Mouse (Mus musculus): Measurements from ENCODE around the gene Astn2. TPM values are rescaled to one million over a fixed set of nuclear protein-coding genes. Genes with fewer than 3 reads are reported as not detected.

The Astn2 gene
- polyA plus RNA-seq, 1 experiment = not detected

GRCm38 (mm10) chr4:66215170-66215618, 189.2 kb downstream of the Astn2 start:
- no peaks in the 10 kb centered on the region for H3K79me3 ChIP-seq (ENCODE audit: low read depth)
- H3K27me3 ChIP-seq (ENCODE audit: control insufficient read depth, insufficient read depth, insufficient read length) = no peaks in the 10 kb centered on the region
- H3K79me2 ChIP-seq (ENCODE audit: control insufficient read depth, insufficient read depth) = no peaks in the 10 kb centered on the region
- no peak overlapping the region for H3ac ChIP-seq (ENCODE audit: control insufficient read depth, insufficient read length, low read depth)
- no peak for TF ChIP-seq CEBPB (IDR thresholded peaks at IDR 0.05; ENCODE audit: low read depth)
- TF ChIP-seq MAX (IDR thresholded peaks at IDR 0.05) = no peak
- no peak for TF ChIP-seq FOSL1 (IDR thresholded peaks at IDR 0.05; ENCODE audit: insufficient read depth, low read length, poor library complexity, severe bottlenecking)
- no peaks in the 10 kb centered on the region for H3K36me3 ChIP-seq (ENCODE audit: control insufficient read depth, insufficient read depth)
- H3K4me3 ChIP-seq (ENCODE audit: insufficient read depth, poor library complexity, severe bottlenecking) = no peak overlapping the region

GRCm38 (mm10) chr4:66189636-66190035, 214.8 kb downstream of the Astn2 start:
- H3K36me3 ChIP-seq (ENCODE audit: control insufficient read depth, insufficient read depth) = no peaks in the 10 kb centered on the region
- no peak overlapping the region for H3ac ChIP-seq (ENCODE audit: control insufficient read depth, insufficient read length, low read depth)
- TF ChIP-seq MAX (IDR thresholded peaks at IDR 0.05) = no peak
- no peak for TF ChIP-seq MYOG (IDR thresholded peaks at IDR 0.05; ENCODE audit: control insufficient read depth, extremely low read depth, insufficient read length)
- TF ChIP-seq CTCF (IDR thresholded peaks at IDR 0.05; ENCODE audit: control insufficient read depth, insufficient read depth, insufficient read length) = no peak
- TF ChIP-seq MYOD1 (IDR thresholded peaks at IDR 0.05; ENCODE audit: control insufficient read depth, insufficient read length, low read depth) = no peak
- no peak for TF ChIP-seq CEBPB (IDR thresholded peaks at IDR 0.05; ENCODE audit: low read depth)
- H3K27me3 ChIP-seq (ENCODE audit: control insufficient read depth, insufficient read depth, insufficient read length) = no peaks in the 10 kb centered on the region
- no peak overlapping the region for H3K4me3 ChIP-seq (ENCODE audit: insufficient read depth, poor library complexity, severe bottlenecking)
- H3K79me2 ChIP-seq (ENCODE audit: control insufficient read depth, insufficient read depth) = no peaks in the 10 kb centered on the region
- no peaks in the 10 kb centered on the region for H3K79me3 ChIP-seq (ENCODE audit: low read depth)

- H3K79me3 ChIP-seq (ENCODE audit: low read depth) = no peaks in the 10 kb centered on the region
- no peak for TF ChIP-seq MYOG (IDR thresholded peaks at IDR 0.05; ENCODE audit: control insufficient read depth, extremely low read depth, insufficient read length)
- TF ChIP-seq FOSL1 (IDR thresholded peaks at IDR 0.05; ENCODE audit: insufficient read depth, low read length, poor library complexity, severe bottlenecking) = no peak
- TF ChIP-seq MYOD1 (IDR thresholded peaks at IDR 0.05; ENCODE audit: control insufficient read depth, insufficient read length, low read depth) = no peak
- TF ChIP-seq CTCF (IDR thresholded peaks at IDR 0.05; ENCODE audit: control insufficient read depth, insufficient read depth, insufficient read length) = no peak
- TF ChIP-seq CEBPB (IDR thresholded peaks at IDR 0.05; ENCODE audit: low read depth) = no peak
- H3K4me3 ChIP-seq (ENCODE audit: insufficient read depth, poor library complexity, severe bottlenecking) = no peak overlapping the region
- no peaks in the 10 kb centered on the region for H3K79me2 ChIP-seq (ENCODE audit: control insufficient read depth, insufficient read depth)
- no peak overlapping the region for H3ac ChIP-seq (ENCODE audit: control insufficient read depth, insufficient read length, low read depth)
- no peaks in the 10 kb centered on the region for H3K36me3 ChIP-seq (ENCODE audit: control insufficient read depth, insufficient read depth)
- no peaks in the 10 kb centered on the region for H3K27me3 ChIP-seq (ENCODE audit: control insufficient read depth, insufficient read depth, insufficient read length)
Measured at GRCm38 (mm10) chr4:66175887-66176533, 228.4 kb downstream of the Astn2 start.

GRCm38 (mm10) chr4:66171583-66171982, 232.8 kb downstream of the Astn2 start:
- Histone ChIP-seq H3K27me3 (ENCODE audit: control insufficient read depth, insufficient read depth, insufficient read length) (no peaks in the 10 kb centered on the region), H3ac (ENCODE audit: control insufficient read depth, insufficient read length, low read depth) (no peak overlapping the region), H3K79me3 (ENCODE audit: low read depth) (no peaks in the 10 kb centered on the region), H3K36me3 (ENCODE audit: control insufficient read depth, insufficient read depth) (no peaks in the 10 kb centered on the region), H3K79me2 (ENCODE audit: control insufficient read depth, insufficient read depth) (no peaks in the 10 kb centered on the region), H3K4me3 (ENCODE audit: insufficient read depth, poor library complexity, severe bottlenecking) (no peak overlapping the region)
- no peak for TF ChIP-seq MYOD1 (IDR thresholded peaks at IDR 0.05; ENCODE audit: control insufficient read depth, insufficient read length, low read depth)
- no peak for TF ChIP-seq USF1 (IDR thresholded peaks at IDR 0.05; ENCODE audit: low read depth)
- no peak for TF ChIP-seq FOSL1 (IDR thresholded peaks at IDR 0.05; ENCODE audit: insufficient read depth, low read length, poor library complexity, severe bottlenecking)

- Histone ChIP-seq H3K4me3 (ENCODE audit: insufficient read depth, poor library complexity, severe bottlenecking) (no peak overlapping the region), H3K79me3 (ENCODE audit: low read depth) (no peaks in the 10 kb centered on the region), H3K27me3 (ENCODE audit: control insufficient read depth, insufficient read depth, insufficient read length) (no peaks in the 10 kb centered on the region), H3ac (ENCODE audit: control insufficient read depth, insufficient read length, low read depth) (no peak overlapping the region), H3K79me2 (ENCODE audit: control insufficient read depth, insufficient read depth) (no peaks in the 10 kb centered on the region), H3K36me3 (ENCODE audit: control insufficient read depth, insufficient read depth) (no peaks in the 10 kb centered on the region)
- no peak for TF ChIP-seq CEBPB (IDR thresholded peaks at IDR 0.05; ENCODE audit: low read depth)
- TF ChIP-seq MAX (IDR thresholded peaks at IDR 0.05) = no peak
- TF ChIP-seq MYOG (IDR thresholded peaks at IDR 0.05; ENCODE audit: control insufficient read depth, extremely low read depth, insufficient read length) = no peak
- no peak for TF ChIP-seq MYOD1 (IDR thresholded peaks at IDR 0.05; ENCODE audit: control insufficient read depth, insufficient read length, low read depth)
- TF ChIP-seq CTCF (IDR thresholded peaks at IDR 0.05; ENCODE audit: control insufficient read depth, insufficient read depth, insufficient read length) = no peak
- no peak for TF ChIP-seq FOSL1 (IDR thresholded peaks at IDR 0.05; ENCODE audit: insufficient read depth, low read length, poor library complexity, severe bottlenecking)
Measured at GRCm38 (mm10) chr4:66170787-66171186, 233.6 kb downstream of the Astn2 start.

- TF ChIP-seq FOSL1 (IDR thresholded peaks at IDR 0.05; ENCODE audit: insufficient read depth, low read length, poor library complexity, severe bottlenecking) (no peak), CTCF (IDR thresholded peaks at IDR 0.05; ENCODE audit: control insufficient read depth, insufficient read depth, insufficient read length) (no peak), MAX (IDR thresholded peaks at IDR 0.05) (no peak), MYOG (IDR thresholded peaks at IDR 0.05; ENCODE audit: control insufficient read depth, extremely low read depth, insufficient read length) (no peak), CEBPB (IDR thresholded peaks at IDR 0.05; ENCODE audit: low read depth) (no peak), MYOD1 (IDR thresholded peaks at IDR 0.05; ENCODE audit: control insufficient read depth, insufficient read length, low read depth) (no peak)
- H3K79me3 ChIP-seq (ENCODE audit: low read depth) = no peaks in the 10 kb centered on the region
- H3K36me3 ChIP-seq (ENCODE audit: control insufficient read depth, insufficient read depth) = no peaks in the 10 kb centered on the region
- H3K4me3 ChIP-seq (ENCODE audit: insufficient read depth, poor library complexity, severe bottlenecking) = no peak overlapping the region
- H3ac ChIP-seq (ENCODE audit: control insufficient read depth, insufficient read length, low read depth) = no peak overlapping the region
- no peaks in the 10 kb centered on the region for H3K79me2 ChIP-seq (ENCODE audit: control insufficient read depth, insufficient read depth)
- no peaks in the 10 kb centered on the region for H3K27me3 ChIP-seq (ENCODE audit: control insufficient read depth, insufficient read depth, insufficient read length)
Measured at GRCm38 (mm10) chr4:66169485-66169884, 234.9 kb downstream of the Astn2 start.
